Mouse (Mus musculus) embryonic fibroblast, embryonic 13.5 days (primary cell): ENCODE results near the gene Lrrc27. TPM values are rescaled to one million over a fixed set of nuclear protein-coding genes. Genes with fewer than 3 reads are reported as not detected.

Experiments
- H3K27ac ChIP-seq: 2 replicates; pipeline ENCODE4 v1.5.1; 2012; ENCODE audit warnings: low read length, control low read depth, inconsistent platforms; ENCODE audit not compliant: insufficient read depth
- H3K4me1 ChIP-seq: 2 replicates; pipeline ENCODE4 v1.6.1; 2011; ENCODE audit warnings: low read length; ENCODE audit not compliant: control insufficient read depth, insufficient read depth
- H3K4me3 ChIP-seq: 2 replicates; pipeline ENCODE4 v1.5.1; 2011; ENCODE audit warnings: mild to moderate bottlenecking, control low read depth, low read length; ENCODE audit not compliant: insufficient read depth
- CTCF ChIP-seq: IDR thresholded peaks from 2 replicates; pipeline ENCODE4 v1.5.1; 2011; ENCODE audit warnings: mild to moderate bottlenecking, control low read depth, low read length, moderate library complexity, borderline replicate concordance; ENCODE audit not compliant: insufficient read depth
- POLR2A ChIP-seq: IDR thresholded peaks from 2 replicates; pipeline ENCODE4 v1.6.1; 2011; ENCODE audit warnings: low read depth, mild to moderate bottlenecking, control low read depth, low read length, moderate library complexity
- polyA plus RNA-seq: library from polyadenylated mRNA; stranded (reverse); fragments of >200 nt; gene quantifications from 2 replicates; pipeline ENCODE4 v1.2.4, GENCODE M21; 2011; ENCODE audit warnings: low read depth; ENCODE audit not compliant: missing spikeins, insufficient read length

The Lrrc27 gene
- polyA plus RNA-seq, 1 experiment = 25.2 TPM

DNA sequence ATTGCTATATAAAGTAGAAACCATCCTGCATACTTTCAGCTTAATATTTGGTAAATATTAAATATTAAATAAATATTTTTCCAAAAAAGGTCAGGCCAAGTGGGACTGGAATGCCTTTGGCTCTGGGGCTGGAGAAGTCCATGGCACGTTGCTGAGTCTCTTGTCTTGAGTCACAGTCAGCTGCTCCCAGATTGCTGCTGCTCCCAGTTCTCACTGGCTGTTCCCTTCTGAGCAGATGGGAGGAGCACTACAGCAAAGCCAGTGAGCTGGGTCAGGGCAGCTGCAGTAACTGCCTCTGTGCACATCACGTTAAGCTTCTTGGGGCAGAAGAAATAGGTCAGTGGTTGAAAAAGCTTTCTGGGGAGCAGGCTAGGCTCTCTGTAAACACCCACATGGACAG, 7.5 kb downstream of the Lrrc27 start:
- Histone ChIP-seq H3K4me1 (peaks cover 7% of the 10 kb centered on the region; the same call in 1 of the 2 replicates), H3K27ac (peak overlapping the region; percentile 60; the same call in 1 of the 2 replicates), H3K4me3 (no peak overlapping the region)
- TF ChIP-seq POLR2A (peak; percentile 36; the same call in 1 of the 2 replicates), CTCF (no peak)

DNA sequence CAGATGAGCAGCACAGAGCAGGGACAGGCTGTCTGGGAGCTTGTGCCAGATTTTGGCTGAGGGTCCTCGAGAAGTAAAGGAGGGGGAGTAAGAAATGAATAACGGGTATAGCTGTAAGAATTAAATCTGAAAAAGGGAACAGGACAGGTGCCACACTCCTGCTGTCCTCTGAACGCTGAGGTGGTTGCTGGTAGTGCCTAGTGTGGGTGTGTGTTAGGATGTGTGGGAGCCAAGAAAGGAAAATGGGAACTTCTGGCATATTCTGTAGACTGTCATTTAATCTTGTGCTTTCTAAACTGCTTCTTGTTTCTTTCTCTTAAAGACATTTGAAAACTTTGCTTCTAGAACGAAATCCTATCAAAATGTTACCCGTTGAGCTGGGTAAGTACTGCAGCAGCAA, 8.3 kb downstream of the Lrrc27 start:
- TF ChIP-seq POLR2A (no peak), CTCF (no peak)
- Histone ChIP-seq H3K27ac (no peak overlapping the region), H3K4me3 (no peak overlapping the region), H3K4me1 (peaks cover 7% of the 10 kb centered on the region; the same call in 1 of the 2 replicates)

DNA sequence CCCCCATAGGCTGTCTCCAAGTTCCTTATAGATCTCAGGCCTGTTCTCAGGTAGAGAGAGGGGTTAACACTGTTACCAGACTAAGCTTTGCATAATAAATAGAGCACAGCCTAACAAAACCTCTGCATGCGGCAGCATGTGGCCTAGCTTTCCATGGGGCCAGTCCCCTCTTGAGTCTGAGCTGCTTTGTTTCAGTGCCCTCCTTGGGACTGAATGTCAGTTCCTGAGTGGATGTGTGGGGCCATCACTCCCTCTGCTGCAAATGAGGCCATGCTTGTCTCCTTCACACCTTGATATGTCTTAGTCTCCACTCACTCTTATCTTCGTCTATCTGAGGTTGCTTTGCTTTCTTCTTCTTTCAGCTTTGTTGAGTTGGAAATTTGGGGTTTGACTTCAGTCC, 9.1 kb downstream of the Lrrc27 start:
- H3K4me3 ChIP-seq = no peak overlapping the region
- peaks cover 7% of the 10 kb centered on the region; the same call in 1 of the 2 replicates for H3K4me1 ChIP-seq
- H3K27ac ChIP-seq = no peak overlapping the region
- no peak for TF ChIP-seq CTCF
- no peak for TF ChIP-seq POLR2A

DNA sequence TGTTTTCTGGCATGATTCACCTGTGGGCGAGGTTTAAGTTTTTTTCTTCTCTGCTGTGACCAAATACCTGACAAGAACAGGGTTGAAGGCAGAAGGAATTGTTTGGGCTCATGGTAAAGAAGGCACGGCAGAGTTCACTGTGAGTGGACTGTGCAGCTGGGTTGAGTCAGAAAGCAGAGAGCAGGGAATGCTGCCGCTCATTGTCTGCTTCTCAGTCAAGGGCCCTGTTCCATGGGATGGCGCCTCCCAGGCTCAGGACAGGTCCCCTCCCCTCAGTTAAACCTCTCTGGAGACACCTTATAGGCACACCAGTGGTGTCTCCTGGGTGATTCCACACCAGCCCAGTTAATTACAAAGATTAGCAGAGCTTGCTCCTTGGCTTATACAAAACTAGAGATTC, 9.6 kb downstream of the Lrrc27 start:
- TF ChIP-seq POLR2A = no peak
- no peak for TF ChIP-seq CTCF
- no peak overlapping the region for H3K4me3 ChIP-seq
- peaks cover 7% of the 10 kb centered on the region; the same call in 1 of the 2 replicates for H3K4me1 ChIP-seq
- H3K27ac ChIP-seq = no peak overlapping the region

DNA sequence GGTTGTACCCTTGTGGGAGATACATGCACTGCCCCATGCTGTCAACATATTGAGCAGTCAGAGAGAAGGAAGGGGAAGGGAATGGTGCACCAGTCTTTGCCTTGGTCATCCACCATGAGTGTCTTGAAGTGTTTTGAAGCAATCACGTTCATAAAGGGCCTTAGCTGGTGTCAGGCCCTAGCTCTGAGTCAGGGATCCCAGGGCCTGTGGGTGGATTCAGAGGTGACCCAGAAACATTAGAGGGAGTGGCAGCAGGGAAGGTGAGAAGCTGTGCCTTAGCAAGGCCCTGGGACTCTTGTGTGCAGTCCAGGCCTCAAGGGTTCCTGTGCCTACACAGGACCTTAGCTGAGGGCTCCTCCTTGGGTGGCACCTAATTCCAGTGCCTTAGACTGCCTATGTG, 11.3 kb downstream of the Lrrc27 start:
- no peak overlapping the region for H3K27ac ChIP-seq
- no peak overlapping the region for H3K4me3 ChIP-seq
- H3K4me1 ChIP-seq = peaks cover 7% of the 10 kb centered on the region; the same call in 1 of the 2 replicates
- no peak for TF ChIP-seq CTCF
- TF ChIP-seq POLR2A = no peak

DNA sequence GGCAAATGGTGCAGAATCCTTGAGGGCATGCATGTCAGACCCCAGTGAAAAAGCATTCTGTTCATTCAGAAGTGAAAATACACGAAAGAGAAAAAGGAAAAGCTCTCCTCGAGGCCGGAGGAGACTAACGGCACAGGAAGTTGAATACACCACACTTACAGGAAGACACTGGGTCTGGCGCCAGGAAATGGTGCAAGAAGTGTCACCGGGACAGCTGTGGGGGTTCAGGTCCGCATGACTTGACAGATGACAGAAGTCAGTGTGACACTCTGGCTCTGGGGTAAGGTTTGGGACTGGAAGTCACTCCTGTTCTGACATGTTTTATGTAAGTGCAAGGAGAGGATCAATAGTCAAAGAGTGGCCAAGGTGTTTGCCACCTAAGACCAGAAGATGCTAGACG, 11.9 kb downstream of the Lrrc27 start:
- TF ChIP-seq CTCF (no peak), POLR2A (no peak)
- Histone ChIP-seq H3K4me3 (no peak overlapping the region), H3K4me1 (0 out of 2 replicates have a peak, but pooled peaks cover 2% of the 10 kb centered on the region), H3K27ac (no peak overlapping the region)

DNA sequence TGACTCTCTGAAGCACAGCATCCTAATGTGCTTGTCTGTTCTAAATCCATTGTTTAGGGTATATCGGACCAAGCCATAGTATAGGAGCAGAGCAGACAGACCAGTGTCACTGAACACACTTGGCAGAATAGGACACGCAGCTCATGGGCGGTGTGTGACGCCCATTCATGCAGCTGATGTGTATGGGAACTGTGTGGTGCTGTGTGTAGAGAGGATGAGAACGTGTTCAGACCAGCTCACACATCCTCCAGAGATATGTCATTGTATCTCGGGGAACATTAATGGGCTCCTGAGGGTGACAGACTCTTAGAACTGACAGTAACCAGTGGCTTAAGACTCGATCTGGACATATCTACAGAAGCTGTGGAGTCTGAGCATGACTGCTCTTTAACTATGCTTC, 13.6 kb downstream of the Lrrc27 start:
- Histone ChIP-seq H3K4me1 (no peaks in the 10 kb centered on the region), H3K4me3 (no peak overlapping the region), H3K27ac (no peak overlapping the region)
- TF ChIP-seq CTCF (no peak), POLR2A (no peak)

DNA sequence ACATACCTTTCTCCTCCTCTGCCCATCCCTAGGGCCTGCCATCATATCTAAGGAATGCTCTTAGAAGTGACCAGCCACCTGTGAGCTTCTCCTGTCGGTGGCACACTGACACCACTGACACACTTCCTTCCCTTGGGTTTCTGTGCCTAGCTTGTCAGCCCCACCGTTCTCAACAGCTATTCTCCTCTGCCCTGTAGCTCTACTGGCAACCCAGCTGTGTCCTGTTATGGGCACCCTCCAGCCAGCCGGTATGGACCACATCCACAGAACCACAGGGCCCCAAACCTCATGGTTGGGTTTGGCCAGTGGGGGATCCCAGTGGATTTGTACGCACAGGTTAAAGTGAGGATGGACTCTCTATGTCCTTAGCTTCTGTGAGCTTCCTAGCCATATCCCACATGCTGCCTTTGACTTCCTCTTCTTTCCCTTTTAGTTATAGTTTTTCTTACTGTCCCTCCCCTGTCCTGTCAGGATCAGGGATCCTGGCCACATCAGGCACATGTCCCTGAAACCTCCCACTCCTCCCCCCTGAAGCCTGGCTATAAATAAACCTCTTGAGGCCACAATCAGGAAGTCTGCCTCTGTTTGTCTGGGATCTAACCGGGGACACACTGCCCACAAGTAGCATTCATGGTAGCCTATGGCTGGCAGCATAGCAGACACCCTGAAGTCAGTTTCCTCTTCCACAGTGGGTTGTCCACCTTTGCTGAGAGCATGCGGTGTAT, 15.8 kb downstream of the Lrrc27 start:
- Histone ChIP-seq H3K27ac (no peak overlapping the region), H3K4me3 (no peak overlapping the region), H3K4me1 (no peaks in the 10 kb centered on the region)
- TF ChIP-seq CTCF (no peak), POLR2A (no peak)

DNA sequence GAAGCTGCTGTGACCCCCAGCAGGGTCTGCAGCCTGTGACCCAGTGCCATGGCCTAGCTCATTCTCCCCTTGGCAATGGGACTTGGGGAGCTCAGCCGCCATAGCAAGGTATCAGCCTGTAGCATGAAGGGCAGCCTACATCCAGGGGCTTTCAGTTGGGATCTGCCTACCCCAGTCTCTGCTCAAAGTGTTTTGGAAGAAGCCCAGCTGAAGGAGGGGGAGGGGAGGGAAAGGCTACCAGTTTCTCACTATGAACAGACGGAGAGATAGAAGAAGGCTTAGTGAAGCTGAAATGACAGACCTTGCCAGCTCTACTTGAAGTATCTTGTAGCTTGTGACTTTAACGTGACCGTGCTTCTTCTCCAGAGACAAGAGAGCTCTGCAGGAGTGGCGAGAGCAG, 17.0 kb downstream of the Lrrc27 start:
- TF ChIP-seq POLR2A (no peak), CTCF (no peak)
- no peak overlapping the region for H3K27ac ChIP-seq
- peaks cover 5% of the 10 kb centered on the region; the same call in 1 of the 2 replicates for H3K4me1 ChIP-seq
- no peak overlapping the region for H3K4me3 ChIP-seq

DNA sequence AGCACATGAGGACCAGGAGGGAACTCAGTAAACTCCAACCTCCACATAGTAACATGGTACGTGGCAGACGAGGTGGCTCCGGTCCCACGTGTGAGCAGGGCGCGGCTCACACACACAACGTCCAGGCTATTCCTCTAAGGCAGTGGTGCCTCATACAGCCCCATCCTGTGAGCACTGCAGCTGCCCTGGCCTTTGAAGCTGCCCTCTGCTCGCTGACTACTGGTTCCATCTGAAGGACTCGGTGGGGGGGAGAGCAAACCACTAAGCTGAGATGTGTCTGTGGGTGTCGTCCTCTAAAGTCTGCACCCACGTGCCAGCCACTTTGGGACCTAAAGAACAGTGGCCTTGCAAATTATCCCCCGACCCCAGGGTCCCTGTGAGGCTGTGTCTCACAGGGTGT, 17.5 kb downstream of the Lrrc27 start:
- no peak overlapping the region for H3K4me3 ChIP-seq
- peaks cover 5% of the 10 kb centered on the region; the same call in 1 of the 2 replicates for H3K4me1 ChIP-seq
- H3K27ac ChIP-seq = no peak overlapping the region
- TF ChIP-seq POLR2A (no peak), CTCF (no peak)

DNA sequence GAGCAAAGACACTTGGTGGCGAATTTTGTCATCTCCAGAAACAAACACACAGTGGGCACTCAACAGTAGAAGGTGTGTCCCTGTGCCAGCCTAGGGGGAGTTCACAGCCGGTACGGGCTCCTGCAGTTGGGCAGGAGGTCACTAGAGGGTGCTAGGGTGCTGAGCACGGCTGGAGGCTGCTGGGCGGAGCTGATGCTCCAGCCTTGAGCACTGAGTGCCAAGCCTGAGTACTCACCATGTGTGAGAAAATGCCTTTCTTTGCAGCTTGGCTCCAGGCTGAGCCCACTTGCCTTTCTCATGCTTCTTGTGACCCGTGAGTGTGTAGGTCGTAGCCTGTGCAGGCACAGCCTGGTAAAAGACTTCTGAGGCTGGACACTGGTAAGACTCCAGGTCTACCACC, 20.9 kb downstream of the Lrrc27 start:
- H3K4me3 ChIP-seq = no peak overlapping the region
- H3K4me1 ChIP-seq = peaks cover 5% of the 10 kb centered on the region; the same call in 1 of the 2 replicates
- no peak overlapping the region for H3K27ac ChIP-seq
- TF ChIP-seq CTCF = peak; percentile 96
- TF ChIP-seq POLR2A = peak; percentile 38; the same call in 1 of the 2 replicates
